In the genomic region with DNA sequence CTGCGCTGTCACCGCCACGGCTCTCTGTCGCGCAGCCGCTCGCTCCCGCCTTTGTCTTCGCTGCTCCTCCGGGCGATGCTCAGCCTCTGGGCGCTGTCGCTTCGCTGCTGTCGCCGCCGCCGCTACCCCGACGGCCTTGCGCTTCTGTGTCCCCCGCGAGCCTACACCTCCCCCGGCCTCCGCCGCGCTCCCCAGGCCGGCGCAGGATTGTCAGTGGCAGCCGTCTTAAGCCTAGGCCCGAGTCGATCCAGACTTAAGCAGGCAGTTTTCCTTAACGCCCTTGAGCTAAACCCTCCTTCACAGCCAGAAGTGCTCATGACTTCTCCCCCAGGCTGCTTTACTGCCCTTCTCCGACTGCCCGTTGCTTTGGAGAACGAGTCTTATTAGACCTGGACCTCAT, we compare ENCODE assay signal across 8 mouse cellular contexts. TPM values are rescaled to one million over a fixed set of nuclear protein-coding genes. Genes with fewer than 3 reads are reported as not detected.
DNase-seq lines count a peak whose midpoint lies in the region; ATAC-seq lines count a peak whose summit lies in the region.

No protein-coding gene starts in this region.

- no peaks in the 10 kb centered on the region for H3K9me3 ChIP-seq in lung, embryonic 15.5 days
- no peaks in the 10 kb centered on the region for H3K9me3 ChIP-seq in forebrain, embryonic 11.5 days (ENCODE audit: control insufficient read depth, low read length)
- H3K9me3 ChIP-seq in kidney, embryonic 16.5 days (ENCODE audit: low read length): no peaks in the 10 kb centered on the region
- H3K9me3 ChIP-seq in midbrain, embryonic 16.5 days (replicated peaks; ENCODE audit: control insufficient read depth, low read length, poor library complexity, severe bottlenecking): no peaks in the 10 kb centered on the region

- peak overlapping the region; percentile 100 for H3K27ac ChIP-seq in lung, embryonic 15.5 days
- peak overlapping the region; percentile 88 for H3K27ac ChIP-seq in forebrain, embryonic 11.5 days (ENCODE audit: low read depth, low read length)
- peak overlapping the region; percentile 99 for H3K27ac ChIP-seq in kidney, embryonic 16.5 days (ENCODE audit: low read length)
- peak overlapping the region; percentile 100 for H3K27ac ChIP-seq in midbrain, embryonic 16.5 days (ENCODE audit: low read length)

- peaks cover 6% of the 10 kb centered on the region for H3K36me3 ChIP-seq in lung, embryonic 15.5 days
- no peaks in the 10 kb centered on the region; the same call in 1 of the 2 replicates for H3K36me3 ChIP-seq in forebrain, embryonic 11.5 days (ENCODE audit: control insufficient read depth, insufficient read depth, low read length)
- peaks cover 15% of the 10 kb centered on the region for H3K36me3 ChIP-seq in kidney, embryonic 16.5 days (ENCODE audit: insufficient read depth, low read length)
- H3K36me3 ChIP-seq in midbrain, embryonic 16.5 days (ENCODE audit: control insufficient read depth, insufficient read depth, low read length): no peaks in the 10 kb centered on the region

- H3K27me3 ChIP-seq in lung, embryonic 15.5 days: no peaks in the 10 kb centered on the region
- H3K27me3 ChIP-seq in forebrain, embryonic 11.5 days (ENCODE audit: control insufficient read depth, insufficient read depth, low read length): no peaks in the 10 kb centered on the region
- no peaks in the 10 kb centered on the region for H3K27me3 ChIP-seq in kidney, embryonic 16.5 days (ENCODE audit: insufficient read depth, low read length)
- H3K27me3 ChIP-seq in midbrain, embryonic 16.5 days (ENCODE audit: control insufficient read depth, insufficient read depth, low read depth, low read length): no peaks in the 10 kb centered on the region

- H3K4me2 ChIP-seq in lung, embryonic 15.5 days: peak overlapping the region; percentile 77
- peak overlapping the region; percentile 88 for H3K4me2 ChIP-seq in forebrain, embryonic 11.5 days (ENCODE audit: low read depth, low read length, severe bottlenecking)
- peak overlapping the region; percentile 93 for H3K4me2 ChIP-seq in kidney, embryonic 16.5 days (replicated peaks; ENCODE audit: low read depth, low read length)
- peak overlapping the region; percentile 80 for H3K4me2 ChIP-seq in midbrain, embryonic 16.5 days (ENCODE audit: low read length)

- H3K9ac ChIP-seq in lung, embryonic 15.5 days: peak overlapping the region; percentile 96
- H3K9ac ChIP-seq in forebrain, embryonic 11.5 days (ENCODE audit: low read length): peak overlapping the region; percentile 96
- peak overlapping the region; percentile 97 for H3K9ac ChIP-seq in kidney, embryonic 16.5 days (replicated peaks; ENCODE audit: low read length)
- peak overlapping the region; percentile 97 for H3K9ac ChIP-seq in midbrain, embryonic 16.5 days (ENCODE audit: low read depth, low read length)

- peaks cover 28% of the 10 kb centered on the region for H3K4me1 ChIP-seq in lung, embryonic 15.5 days
- peaks cover 8% of the 10 kb centered on the region; the same call in 1 of the 2 replicates for H3K4me1 ChIP-seq in forebrain, embryonic 11.5 days (replicated peaks; ENCODE audit: control insufficient read depth, insufficient read depth, low read length)
- H3K4me1 ChIP-seq in kidney, embryonic 16.5 days (ENCODE audit: insufficient read depth, low read length): peaks cover 36% of the 10 kb centered on the region
- H3K4me1 ChIP-seq in midbrain, embryonic 16.5 days (ENCODE audit: control insufficient read depth, insufficient read depth, low read length): peaks cover 31% of the 10 kb centered on the region

- no peak for DNase-seq in lung, postnatal 4 days
- peak; percentile 46 for DNase-seq in R1 (ENCODE audit: low read depth, low spot score)
- no peak for DNase-seq in forebrain, embryonic 11.5 days (ENCODE audit: low spot score)
- no peak for DNase-seq in urinary bladder, postnatal 4 days (ENCODE audit: low spot score in 2 of 2)
- DNase-seq in left cerebral cortex, postnatal 4 days: no peak

- no peak; the same call in 1 of the 2 replicates for ATAC-seq in lung, embryonic 15.5 days (ENCODE audit: borderline replicate concordance, extremely low read depth, low FRiP score, low TSS enrichment)
- ATAC-seq in forebrain, embryonic 11.5 days (replicated peaks; ENCODE audit: low FRiP score): peak; percentile 11; the same call in 1 of the 2 replicates
- peak; percentile 20 for ATAC-seq in kidney, embryonic 16.5 days (ENCODE audit: low FRiP score, low TSS enrichment)
- peak; percentile 33 for ATAC-seq in midbrain, embryonic 16.5 days

- under 1% methylated on average over 36 of the region's 36 CpGs for WGBS in lung, embryonic 15.5 days
- WGBS in forebrain, embryonic 11.5 days: 1% methylated on average over 33 of the region's 36 CpGs
- under 1% methylated on average over 36 of the region's 36 CpGs for WGBS in kidney, embryonic 16.5 days
- WGBS in midbrain, embryonic 16.5 days: 1% methylated on average over 34 of the region's 36 CpGs

- intact Hi-C loops in left cerebral cortex, postnatal 4 days (cut with DNase I): no loop called here

- H3K4me3 ChIP-seq in lung, embryonic 15.5 days: peak overlapping the region; percentile 98
- H3K4me3 ChIP-seq in forebrain, embryonic 11.5 days (ENCODE audit: low read depth, low read length): peak overlapping the region; percentile 84
- peak overlapping the region; percentile 90 for H3K4me3 ChIP-seq in kidney, embryonic 16.5 days (ENCODE audit: low read length)
- peak overlapping the region; percentile 68 for H3K4me3 ChIP-seq in midbrain, embryonic 16.5 days (ENCODE audit: low read depth, low read length)

RNA-seq across cellular contexts. Expression of a gene that starts 1.3 kb away (rescaled TPM):
- polyA plus RNA-seq in lung, embryonic 15.5 days (2015; fragmentation: Nextera tagmentation; extraction: Ambion mirVana): 143 and 149 TPM in 2 replicates
- 176 and 178 TPM in 2 replicates for polyA plus RNA-seq in forebrain, embryonic 11.5 days (2014; fragmentation: Nextera tagmentation; extraction: Ambion mirVana)
- polyA plus RNA-seq in kidney, embryonic 16.5 days (2015; fragmentation: Nextera tagmentation; extraction: Ambion mirVana): 155 and 160 TPM in 2 replicates
- polyA plus RNA-seq in midbrain, embryonic 16.5 days (2015; fragmentation: Nextera tagmentation; extraction: Ambion mirVana): 199 and 209 TPM in 2 replicates
- 100 to 1,000 TPM; 197 to 205 TPM for total RNA-seq in left cerebral cortex, postnatal 4 days (2021)

RNA-seq across cellular contexts. Expression of a gene that starts 32.8 kb away (rescaled TPM):
- 0.27 and 0.35 TPM in 2 replicates for polyA plus RNA-seq in lung, embryonic 15.5 days (2015; fragmentation: Nextera tagmentation; extraction: Ambion mirVana)
- polyA plus RNA-seq in forebrain, embryonic 11.5 days (2014; fragmentation: Nextera tagmentation; extraction: Ambion mirVana): 0.37 and 0.63 TPM in 2 replicates
- 0.67 and 0.76 TPM in 2 replicates for polyA plus RNA-seq in kidney, embryonic 16.5 days (2015; fragmentation: Nextera tagmentation; extraction: Ambion mirVana)
- 16.7 and 20.3 TPM in 2 replicates for polyA plus RNA-seq in midbrain, embryonic 16.5 days (2015; fragmentation: Nextera tagmentation; extraction: Ambion mirVana)
- total RNA-seq in left cerebral cortex, postnatal 4 days (2021): 10 to 100 TPM; 17.1 to 18.2 TPM

RNA-seq across cellular contexts. Expression of a gene that starts 32.8 kb away (rescaled TPM):
- 3.0 and 3.9 TPM in 2 replicates for polyA plus RNA-seq in lung, embryonic 15.5 days (2015; fragmentation: Nextera tagmentation; extraction: Ambion mirVana)
- 0.24 TPM in 1 of 2 replicates, not detected in the other for polyA plus RNA-seq in forebrain, embryonic 11.5 days (2014; fragmentation: Nextera tagmentation; extraction: Ambion mirVana)
- 2.2 and 2.6 TPM in 2 replicates for polyA plus RNA-seq in kidney, embryonic 16.5 days (2015; fragmentation: Nextera tagmentation; extraction: Ambion mirVana)
- polyA plus RNA-seq in midbrain, embryonic 16.5 days (2015; fragmentation: Nextera tagmentation; extraction: Ambion mirVana): 3.4 and 4.0 TPM in 2 replicates
- 1 to 10 TPM; 8.5 to 9.3 TPM for total RNA-seq in left cerebral cortex, postnatal 4 days (2021)

Comparison
In these comparisons a context has a peak if more than half of its experiments do, and no peak if none do; other contexts are left out.
1. RNA of a gene that starts 32.8 kb away (polyA plus RNA-seq): 16.7 to 20.3 TPM in midbrain, embryonic 16.5 days; 0.67 to 0.76 TPM in kidney, embryonic 16.5 days, 0.37 to 0.63 TPM in forebrain, embryonic 11.5 days and 0.27 to 0.35 TPM in lung, embryonic 15.5 days; every median in the first group is over 10 times any median in the second.
2. Peak in every context shown above with its lines, with median percentiles within 50 percentile points of each other: H3K27ac ChIP-seq, H3K4me2 ChIP-seq, H3K4me3 ChIP-seq and H3K9ac ChIP-seq.